Mouse (Mus musculus) ES-Bruce4 (cell line): Measurements from ENCODE around the gene Mgat4b.

Experiments
- CTCF ChIP-seq: IDR thresholded peaks from one replicate; pipeline ENCODE4 v1.8.1; 2011; ENCODE audit warnings: low read depth, low read length
- EP300 ChIP-seq: IDR thresholded peaks from 2 replicates; pipeline ENCODE4 v1.6.1; 2011; ENCODE audit warnings: low read depth, low read length; ENCODE audit not compliant: insufficient read depth
- POLR2A ChIP-seq: IDR thresholded peaks from one replicate; pipeline ENCODE4 v1.8.1; 2011; ENCODE audit warnings: low read length; ENCODE audit not compliant: insufficient read depth

- TF ChIP-seq POLR2A (no peak), CTCF (no peak), EP300 (no peak)
These were observed 42.3 kb upstream of the Mgat4b start for GRCm38 (mm10) chr11:50168352-50168751.
